Mouse (Mus musculus) lung, adult 2 months (tissue): ENCODE measurements around the gene Usp10.

Experiments used
- CTCF ChIP-seq: fragments of 200-500 bp; IDR thresholded peaks from 2 replicates; pipeline ENCODE4 v1.5.1; 2011; ENCODE audit warnings: mild to moderate bottlenecking, low read length, control low read depth; ENCODE audit not compliant: insufficient read depth
- POLR2A ChIP-seq: fragments of 200-500 bp; IDR thresholded peaks from 2 replicates; pipeline ENCODE4 v1.6.1; 2011; ENCODE audit warnings: low read depth, mild to moderate bottlenecking, control low read depth, low read length, borderline replicate concordance; ENCODE audit errors: extremely low read depth

DNA sequence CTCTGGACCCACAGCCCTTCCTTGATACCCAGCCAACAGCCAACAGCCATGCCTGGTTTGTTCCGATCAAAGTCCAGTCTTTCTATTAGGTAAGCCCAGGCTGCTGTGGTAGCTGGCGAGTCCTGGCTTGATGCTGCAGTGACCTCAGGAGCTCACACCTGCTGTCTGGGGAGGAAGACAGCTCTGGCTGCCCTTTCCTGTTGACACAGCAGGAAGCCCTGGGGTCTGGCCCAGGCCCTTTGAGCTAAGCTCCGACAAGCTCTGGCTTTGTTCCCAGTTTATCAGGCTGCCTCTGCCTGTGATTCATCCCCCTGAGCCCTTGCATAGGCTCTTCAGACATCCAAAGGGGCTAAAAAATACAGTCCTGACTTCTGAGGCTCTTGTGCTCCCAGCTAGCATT is 24.5 kb upstream of the Usp10 start:
- no peak for TF ChIP-seq CTCF
- no peak for TF ChIP-seq POLR2A
